Mouse (Mus musculus): ENCODE data around the gene Cd300ld. TPM values are rescaled to one million over a fixed set of nuclear protein-coding genes. Genes with fewer than 3 reads are reported as not detected.

The Cd300ld gene
- polyA plus RNA-seq, 1 experiment, result not detected

DNA sequence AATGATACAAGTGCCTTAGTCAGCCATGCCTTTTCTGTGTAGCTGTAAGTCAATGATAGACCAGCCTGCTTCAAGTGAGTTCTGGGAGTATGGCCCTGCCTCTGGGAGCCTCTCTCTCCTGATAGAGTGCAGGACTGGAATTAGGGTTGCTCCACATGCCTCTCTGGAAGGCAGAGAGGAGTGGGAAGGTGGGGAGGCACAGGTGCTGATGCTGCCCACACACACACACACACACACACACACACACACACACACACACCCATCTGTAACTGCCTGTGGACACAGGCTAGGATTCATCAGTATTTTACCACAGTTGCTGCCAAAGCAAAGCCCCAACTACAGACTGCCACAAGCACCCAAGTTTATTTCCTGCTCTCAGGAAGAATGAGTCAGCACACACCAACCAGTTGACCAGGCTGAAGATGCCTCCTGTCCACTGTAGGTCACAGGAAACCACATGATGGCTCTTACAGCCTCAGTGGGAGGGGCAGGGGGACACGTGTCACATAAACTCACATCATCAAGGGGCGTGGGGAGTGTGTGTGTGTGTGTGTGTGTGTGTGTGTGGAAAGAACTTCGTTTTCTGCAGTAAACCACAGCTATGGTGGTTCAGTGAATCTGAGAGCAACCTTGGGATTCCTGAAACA is 24.4 kb downstream of the Cd300ld start:
- Histone ChIP-seq H3K4me1 (ENCODE audit: control insufficient read depth) (no peaks in the 10 kb centered on the region), H3K4me3 (replicated peaks) (no peak overlapping the region), H3K36me3 (ENCODE audit: control insufficient read depth) (no peaks in the 10 kb centered on the region), H3K27me3 (ENCODE audit: control insufficient read depth) (no peaks in the 10 kb centered on the region), H3K9me3 (ENCODE audit: control insufficient read depth, low read length) (no peaks in the 10 kb centered on the region)
- no peak for TF ChIP-seq GATA1 (IDR thresholded peaks at IDR 0.05; ENCODE audit: low read length)
- TF ChIP-seq TAL1 (IDR thresholded peaks at IDR 0.05; ENCODE audit: low read length), result no peak

DNA sequence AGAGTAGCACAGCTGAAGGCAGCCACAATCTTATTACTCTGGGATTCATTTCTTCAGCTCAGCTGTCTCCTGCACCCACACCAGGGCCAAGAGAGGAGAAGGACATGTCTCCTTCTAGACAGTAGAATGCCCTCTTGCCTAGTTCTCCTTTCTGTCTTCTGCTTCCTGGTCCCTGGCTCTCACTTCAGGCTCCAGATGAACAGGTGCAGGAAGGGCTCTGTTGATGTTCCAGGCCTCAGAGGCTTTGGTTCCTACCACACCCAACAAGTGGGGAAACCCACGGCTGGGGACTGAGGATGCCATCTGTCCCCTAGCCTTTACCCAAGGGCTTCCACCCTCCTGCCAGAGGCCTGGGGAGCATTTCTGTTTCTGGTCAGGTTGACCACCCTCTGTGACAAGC is 29.4 kb downstream of the Cd300ld start:
- TF ChIP-seq TAL1 (IDR thresholded peaks at IDR 0.05; ENCODE audit: low read length), result no peak
- TF ChIP-seq GATA1 (IDR thresholded peaks at IDR 0.05; ENCODE audit: low read length), result no peak
- Histone ChIP-seq H3K9me3 (ENCODE audit: control insufficient read depth, low read length) (no peaks in the 10 kb centered on the region), H3K36me3 (ENCODE audit: control insufficient read depth) (no peaks in the 10 kb centered on the region), H3K4me3 (replicated peaks) (no peak overlapping the region), H3K27me3 (ENCODE audit: control insufficient read depth) (no peaks in the 10 kb centered on the region), H3K4me1 (ENCODE audit: control insufficient read depth) (no peaks in the 10 kb centered on the region)

DNA sequence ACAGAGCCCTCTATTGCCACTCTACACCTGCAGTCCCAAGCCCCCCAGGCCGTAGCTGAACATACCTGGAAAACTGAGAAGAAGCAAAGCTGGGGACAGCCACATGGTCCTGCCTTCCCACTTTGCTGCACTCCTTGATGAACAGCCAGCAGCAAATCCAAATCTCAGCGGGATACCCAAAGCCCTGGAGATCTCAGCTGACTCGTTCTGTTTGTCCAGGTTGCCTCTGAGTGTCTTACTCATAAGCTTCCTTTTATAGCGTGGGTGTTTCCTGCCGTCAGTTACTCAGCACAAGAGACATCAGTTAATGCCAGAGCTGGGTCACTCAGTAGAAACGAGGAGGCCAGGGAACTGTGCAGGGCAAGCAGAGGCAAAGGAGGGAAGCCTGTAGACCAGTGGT is 55.6 kb downstream of the Cd300ld start, which contains the start of gene Cd300lb:
Gene Cd300lb, minus strand, starts transcription at position 243 of the 400 bp plus-strand sequence.
- Histone ChIP-seq H3K9me3 (ENCODE audit: control insufficient read depth, low read length) (no peaks in the 10 kb centered on the region), H3K4me3 (replicated peaks) (no peak within 1 kb of the TSS), H3K4me1 (ENCODE audit: control insufficient read depth) (no peaks in the 10 kb centered on the region; the same call in 1 of the 2 replicates), H3K36me3 (ENCODE audit: control insufficient read depth) (no peaks in the 10 kb centered on the region), H3K27me3 (ENCODE audit: control insufficient read depth) (no peaks in the 10 kb centered on the region; the same call in 1 of the 2 replicates)
- no peak for TF ChIP-seq GATA1 (IDR thresholded peaks at IDR 0.05; ENCODE audit: low read length)
- TF ChIP-seq TAL1 (IDR thresholded peaks at IDR 0.05; ENCODE audit: low read length), result no peak

DNA sequence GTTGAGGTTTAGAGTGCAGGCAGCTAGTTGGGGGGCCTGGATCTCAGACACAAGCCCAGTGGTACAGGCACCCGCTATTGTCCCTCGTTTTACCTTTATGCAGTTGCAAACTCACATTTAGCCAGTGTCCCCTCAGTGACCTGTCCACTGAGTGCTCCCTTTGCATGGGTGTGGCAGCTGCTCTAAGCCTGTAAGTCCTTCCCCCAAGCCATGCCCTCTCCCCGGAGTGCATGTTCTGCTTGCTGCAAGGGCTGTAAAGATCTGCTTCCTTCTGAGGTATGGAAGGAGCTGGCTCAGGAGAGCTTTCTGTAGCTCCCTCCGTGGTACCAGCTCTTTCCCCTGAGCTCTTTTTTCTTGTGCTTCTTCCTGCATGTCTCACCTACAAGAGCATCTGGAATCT is 56.1 kb downstream of the Cd300ld start:
- Histone ChIP-seq H3K4me3 (replicated peaks) (no peak overlapping the region), H3K27me3 (ENCODE audit: control insufficient read depth) (no peaks in the 10 kb centered on the region; the same call in 1 of the 2 replicates), H3K4me1 (ENCODE audit: control insufficient read depth) (no peaks in the 10 kb centered on the region; the same call in 1 of the 2 replicates), H3K9me3 (ENCODE audit: control insufficient read depth, low read length) (no peaks in the 10 kb centered on the region), H3K36me3 (ENCODE audit: control insufficient read depth) (no peaks in the 10 kb centered on the region)
- no peak for TF ChIP-seq TAL1 (IDR thresholded peaks at IDR 0.05; ENCODE audit: low read length)
- TF ChIP-seq GATA1 (IDR thresholded peaks at IDR 0.05; ENCODE audit: low read length), result no peak

Other genes starting within 250 kb of the Cd300ld start
- 0.04 TPM in 1 of 2 replicates, not detected in the other for gene Kif19a, start 224.5 kb downstream of the Cd300ld start, polyA plus RNA-seq (2012)
- not detected in 2 replicates for gene Btbd17, start 194.0 kb downstream of the Cd300ld start, polyA plus RNA-seq (2012)
- not detected in 2 replicates for gene Gpr142, start 191.0 kb downstream of the Cd300ld start, polyA plus RNA-seq (2012)
- gene Gprc5c, start 138.8 kb downstream of the Cd300ld start, polyA plus RNA-seq (2012), result 0.02 and 0.06 TPM in 2 replicates
- gene Cd300a, start 99.9 kb downstream of the Cd300ld start, polyA plus RNA-seq (2012), result not detected in 2 replicates
- not detected in 2 replicates for gene Cd300lb, start 55.5 kb downstream of the Cd300ld start, polyA plus RNA-seq (2012)
- gene Cd300c, start 20.8 kb downstream of the Cd300ld start, polyA plus RNA-seq (2012), result not detected in 2 replicates
- not detected in 2 replicates for gene Cd300c2, start 12.0 kb upstream of the Cd300ld start, polyA plus RNA-seq (2012)
- not detected in 2 replicates for gene Cd300ld2, start 26.3 kb upstream of the Cd300ld start, polyA plus RNA-seq (2012)
- gene Cd300ld4, start 37.1 kb upstream of the Cd300ld start, polyA plus RNA-seq (2012), result not detected in 2 replicates
- gene Cd300ld5, start 47.8 kb upstream of the Cd300ld start, polyA plus RNA-seq (2012), result not detected in 2 replicates
- not detected in 2 replicates for gene Cd300ld3, start 58.5 kb upstream of the Cd300ld start, polyA plus RNA-seq (2012)
- not detected in 2 replicates for gene Cd300e, start 72.3 kb upstream of the Cd300ld start, polyA plus RNA-seq (2012)
- 0.01 TPM in 1 of 2 replicates, not detected in the other for gene Rab37, start 101.5 kb upstream of the Cd300ld start, polyA plus RNA-seq (2012)
- gene Cd300lf, start 144.1 kb upstream of the Cd300ld start, polyA plus RNA-seq (2012), result not detected in 2 replicates
- 1.8 and 2.1 TPM in 2 replicates for gene Slc9a3r1, start 173.4 kb upstream of the Cd300ld start, polyA plus RNA-seq (2012)
- 0.21 and 0.29 TPM in 2 replicates for gene Tmem104, start 197.6 kb upstream of the Cd300ld start, polyA plus RNA-seq (2012)
- 0.99 and 1.5 TPM in 2 replicates for gene Nat9, start 197.9 kb upstream of the Cd300ld start, polyA plus RNA-seq (2012)

Measured in erythroblast, embryonic 14.5 days (primary cell).